Mouse (Mus musculus) left cerebral cortex, postnatal 10 days (tissue): ENCODE results near the gene Lypd1. TPM values are rescaled to one million over a fixed set of nuclear protein-coding genes. Genes with fewer than 3 reads are reported as not detected.

Experiments
- DNase-seq, 2 experiments: peaks; one replicate each; pipeline ENCODE4 v3.0.0; 2021 to 2022; ENCODE audit warnings: low spot score in 2 of 2, mixed read lengths in 1 of 2; ENCODE audit errors: extremely low spot score in 1 of 2
- intact Hi-C: fragments of 180-260 bp; cut with DNase I; formaldehyde crosslinking; loops from one replicate; pipeline ENCODE4 v1.15.1; 2025
- total RNA-seq, 2 experiments: library from RNA; stranded (reverse); gene quantifications; 2 replicates each; pipeline ENCODE4 v1.2.3; 2021

The Lypd1 gene
- total RNA-seq: 100 to 1,000 TPM; 141 to 168 TPM

DNA sequence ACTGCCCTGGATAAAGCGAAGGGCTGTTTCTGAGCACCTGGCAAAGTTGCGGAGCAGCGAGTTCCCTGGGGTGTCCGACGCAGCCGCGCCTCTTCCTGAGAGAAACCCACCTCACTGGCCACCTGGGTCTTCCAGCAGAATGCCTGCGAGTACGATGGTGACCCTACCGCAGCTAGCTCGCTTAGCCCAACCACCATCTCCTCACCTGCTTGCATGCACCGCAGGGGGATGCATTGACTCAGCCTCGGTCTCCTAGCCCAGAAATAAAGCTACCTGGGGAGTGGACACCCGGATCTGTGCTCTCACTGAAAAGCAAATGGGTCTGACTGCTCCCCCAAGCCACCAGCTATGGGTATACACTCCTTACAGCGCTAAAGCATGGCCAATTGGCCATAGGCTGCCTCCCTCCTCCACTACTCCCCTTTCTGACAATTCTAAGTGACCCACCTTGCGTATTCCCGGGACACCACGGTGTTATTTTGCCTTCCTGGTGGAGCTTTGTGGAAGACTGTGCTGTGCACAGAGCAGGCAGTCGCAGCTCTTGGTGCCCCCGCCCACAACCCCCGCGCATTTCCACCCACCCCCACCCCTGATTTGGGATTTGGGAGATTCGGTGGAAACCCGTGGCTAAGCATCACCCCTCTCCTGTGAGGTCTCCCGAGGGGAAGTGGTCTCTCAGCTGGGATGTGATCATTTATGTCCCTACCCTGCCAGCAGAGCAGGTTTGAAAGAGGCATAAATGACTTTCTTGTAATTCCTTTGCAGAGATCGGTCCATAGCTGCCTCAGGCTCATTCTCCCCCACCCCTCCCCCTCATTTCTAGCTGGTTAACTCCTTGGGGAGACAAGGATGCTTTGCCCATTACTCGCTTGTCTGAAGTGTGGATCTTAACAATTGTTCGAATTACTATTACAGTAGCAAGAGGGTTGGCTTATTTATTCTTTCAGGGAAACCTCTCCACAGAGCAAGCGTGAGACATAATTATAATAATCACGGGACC, at the start of gene Lypd1:
Gene Lypd1 (minus strand): TSS at position 501 of the 1,000 bp plus-strand sequence.
- DNase-seq: peak; percentile 5 to 25
- intact Hi-C loops: loop anchor here (5.0 kb wide), 1 partner anchor 519 kb away; no protein-coding TSS in a partner anchor

DNA sequence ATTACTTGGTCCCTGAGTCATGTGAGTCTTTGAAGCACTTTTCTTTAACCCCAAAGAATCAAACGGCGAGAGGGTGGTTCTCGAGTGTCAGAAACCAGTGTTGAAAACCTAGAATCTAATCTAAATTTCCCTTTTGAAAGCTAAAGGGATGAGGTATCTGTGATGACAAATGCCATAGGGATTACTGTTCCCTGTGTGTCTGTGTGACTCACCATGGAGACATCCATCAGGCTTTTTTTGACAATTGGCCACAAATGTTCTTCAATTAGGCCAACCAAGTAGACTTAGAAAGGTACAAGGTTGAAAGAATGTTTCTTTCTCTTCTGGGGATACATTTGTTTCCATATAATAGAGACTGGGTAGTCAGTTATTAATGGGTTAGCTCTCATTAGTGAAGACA, 38.1 kb upstream of the Lypd1 start:
- no peak for DNase-seq

DNA sequence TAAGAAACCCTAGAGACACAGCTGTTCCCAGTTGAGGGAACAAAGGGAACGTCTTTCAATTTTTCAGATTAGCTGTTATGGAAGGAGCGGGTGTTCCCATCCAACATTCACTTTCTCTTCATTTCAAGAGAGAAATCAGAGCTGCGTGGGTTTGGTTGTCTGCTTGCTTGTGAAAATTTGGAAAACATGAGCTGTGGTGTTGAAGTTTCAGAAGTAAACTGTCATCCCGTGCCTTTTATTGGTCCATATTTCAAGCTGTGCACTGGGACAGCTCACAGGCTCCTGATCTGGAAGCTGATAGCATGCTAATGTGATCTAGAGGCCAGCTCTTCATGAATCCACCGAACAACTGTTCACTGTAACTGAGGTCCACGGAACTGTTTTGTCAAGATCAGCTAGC, 36.2 kb upstream of the Lypd1 start:
- peak in 1 of 2 experiments; percentile 4 for DNase-seq
- intact Hi-C loops: no loop called here

More for the DNA sequence above, 38.1 kb upstream of the Lypd1 start:
- intact Hi-C loops: no loop called here

DNA sequence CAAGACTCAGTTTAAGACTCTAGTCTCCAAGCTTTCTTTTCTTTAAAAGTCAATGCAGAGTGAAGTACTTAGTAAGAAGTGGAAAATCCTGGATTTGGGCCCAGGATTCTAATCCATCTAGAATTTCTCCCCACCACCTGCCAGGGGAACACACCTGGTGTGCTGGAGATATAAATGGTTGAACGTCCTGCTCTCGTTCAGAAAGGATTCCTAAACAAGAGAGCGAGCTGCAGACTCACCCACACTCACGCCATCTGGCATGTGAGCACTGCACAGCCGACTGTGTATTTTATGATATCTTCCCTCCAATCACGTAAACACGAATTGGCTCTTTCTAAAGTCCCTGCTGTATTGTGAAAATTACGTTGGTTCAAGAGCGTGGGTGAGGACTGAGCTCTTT, 32.2 kb upstream of the Lypd1 start:
- peak; percentile 30 to 31 for DNase-seq
- intact Hi-C loops: no loop called here

DNA sequence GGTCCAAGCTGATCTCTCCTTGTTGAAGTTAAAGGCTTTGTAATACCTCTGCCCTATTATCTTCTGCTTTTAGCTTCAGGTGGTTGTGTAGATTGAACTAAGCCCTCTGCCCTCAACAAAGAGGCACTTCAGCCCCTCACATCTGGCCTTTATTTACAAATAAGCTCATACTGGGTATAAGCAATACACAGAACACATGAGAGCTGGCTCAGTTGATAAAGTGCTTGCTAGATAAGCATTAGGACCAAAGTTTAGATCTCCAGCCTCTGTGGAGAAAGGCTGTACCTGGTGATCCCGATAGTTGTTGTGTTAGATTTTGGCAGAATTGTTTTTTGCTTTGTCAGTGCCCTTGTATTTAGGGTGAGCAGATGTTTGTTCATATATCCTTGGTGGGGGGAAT, 30.4 kb upstream of the Lypd1 start:
- no peak for DNase-seq
- intact Hi-C loops: no loop called here

DNA sequence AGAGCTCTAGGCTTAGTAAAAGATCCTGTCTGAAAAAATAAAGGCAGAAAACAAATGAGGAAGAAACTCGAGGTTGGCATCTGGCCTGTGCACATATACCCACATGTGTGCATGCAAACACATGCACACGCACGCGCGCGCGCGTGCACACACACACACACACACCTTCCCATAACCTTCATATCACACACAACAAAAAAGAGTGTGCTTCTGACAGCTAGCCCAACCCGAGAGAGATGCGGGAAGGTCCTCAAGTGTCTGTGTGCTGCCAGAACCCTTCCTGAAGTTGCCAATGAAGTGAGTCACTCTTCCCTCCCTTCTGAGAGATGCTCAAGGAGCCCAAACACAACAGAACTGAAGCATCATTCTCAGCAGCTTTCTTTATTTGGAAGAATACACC, 12.6 kb upstream of the Lypd1 start:
- DNase-seq: no peak

DNA sequence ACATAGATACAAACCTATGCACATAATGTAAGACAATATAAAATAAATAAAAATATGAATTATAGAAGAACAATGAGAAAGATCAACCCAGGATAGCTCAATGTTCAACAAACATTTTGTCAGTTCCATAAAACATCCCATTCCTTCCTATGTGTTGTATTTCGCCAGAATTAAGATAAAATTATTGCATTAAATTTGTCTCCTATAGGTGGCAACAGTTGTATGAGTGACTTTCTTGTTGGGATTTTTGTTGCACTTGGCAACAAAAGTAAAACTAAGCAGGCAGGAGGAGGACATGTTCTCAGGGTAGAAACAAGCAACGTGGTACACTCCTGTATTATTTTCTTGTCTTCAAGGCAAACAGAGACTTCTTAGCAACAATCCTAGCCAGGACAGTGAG, 10.2 kb upstream of the Lypd1 start:
- no peak for DNase-seq
- intact Hi-C loops: no loop called here

More for the DNA sequence above, 12.6 kb upstream of the Lypd1 start:
- intact Hi-C loops: no loop called here

DNA sequence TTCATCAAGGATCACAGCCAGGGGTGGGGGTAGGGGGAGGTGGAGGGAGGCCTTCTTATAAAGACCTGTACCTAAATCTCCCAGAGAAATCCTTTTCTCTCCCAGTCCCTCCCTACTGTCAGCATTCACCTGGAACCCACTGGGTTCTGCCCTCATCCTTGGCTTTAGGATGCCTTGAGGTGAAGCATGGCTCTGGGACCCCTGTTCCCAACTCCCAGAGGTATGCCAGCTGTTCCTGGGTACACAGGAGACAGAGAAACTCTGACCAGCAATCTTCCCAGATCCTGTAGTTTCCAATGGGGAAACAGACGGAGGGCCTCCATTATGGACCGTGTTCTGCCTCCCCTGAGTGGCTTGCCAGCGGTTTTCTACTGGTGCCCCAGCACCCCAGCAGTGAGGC, 7.8 kb upstream of the Lypd1 start:
- intact Hi-C loops: no loop called here
- no peak for DNase-seq

DNA sequence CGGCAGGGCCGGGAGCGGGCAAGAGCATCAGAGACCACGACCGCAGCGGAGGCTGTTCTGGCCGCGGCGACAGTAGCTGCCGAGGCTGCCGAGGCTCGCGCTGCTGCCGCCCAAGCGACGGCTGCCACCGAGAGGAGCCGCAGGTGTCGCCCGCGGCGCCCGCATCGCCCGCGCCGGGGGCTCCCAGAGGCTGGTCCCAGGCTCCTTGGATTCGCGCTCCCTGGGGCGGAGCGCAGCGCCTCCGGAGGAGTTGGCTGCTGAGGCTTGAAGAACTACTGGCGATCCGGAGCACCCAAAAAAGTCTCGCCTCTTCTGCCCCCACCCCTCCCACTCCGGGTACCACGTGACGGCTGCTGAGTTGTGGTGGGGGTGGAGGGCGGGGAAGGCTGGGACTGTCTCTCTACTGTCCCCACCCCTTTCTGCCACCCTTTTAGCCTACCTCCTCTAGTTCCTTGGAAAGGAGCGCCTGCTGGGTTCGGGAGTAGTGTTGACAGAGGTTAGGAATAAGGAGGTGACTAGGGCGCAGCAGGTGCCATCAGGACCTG, 928 bp downstream of the Lypd1 start:
- peak; percentile 23 to 60 for DNase-seq
- intact Hi-C loops: loop anchor here (5.0 kb wide), 1 partner anchor 520 kb away; no protein-coding TSS in a partner anchor

DNA sequence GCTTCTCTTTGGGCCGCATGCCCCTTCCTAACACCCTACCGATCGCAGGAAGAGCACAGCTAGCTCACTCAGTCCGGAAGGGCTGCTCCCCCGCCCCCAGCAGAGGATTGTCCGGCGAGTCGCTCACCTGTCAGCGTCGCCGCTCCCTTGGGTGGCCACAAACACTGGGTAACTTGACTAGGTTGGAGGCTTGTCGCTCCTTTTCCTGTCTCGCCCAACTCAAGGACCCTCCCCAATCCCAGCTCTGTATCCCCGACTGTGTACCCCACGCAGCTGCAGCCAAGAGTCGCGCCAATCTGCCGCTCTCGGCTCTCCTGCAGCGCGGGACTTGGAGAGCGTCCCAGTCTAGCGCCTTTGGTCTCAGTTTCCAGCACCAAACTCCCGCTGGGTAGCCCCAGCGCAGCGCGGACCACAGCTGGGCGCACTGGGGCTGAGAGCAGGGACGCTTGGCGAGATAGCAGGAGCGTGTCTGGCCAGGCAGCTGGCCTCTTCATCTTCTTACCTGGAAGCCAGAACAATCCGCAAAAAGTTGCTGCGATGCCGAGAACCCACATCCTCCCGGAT, 1.5 kb downstream of the Lypd1 start:
- intact Hi-C loops: loop anchor here (5.0 kb wide), 1 partner anchor 521 kb away; no protein-coding TSS in a partner anchor
- peak; percentile 48 to 66 for DNase-seq

DNA sequence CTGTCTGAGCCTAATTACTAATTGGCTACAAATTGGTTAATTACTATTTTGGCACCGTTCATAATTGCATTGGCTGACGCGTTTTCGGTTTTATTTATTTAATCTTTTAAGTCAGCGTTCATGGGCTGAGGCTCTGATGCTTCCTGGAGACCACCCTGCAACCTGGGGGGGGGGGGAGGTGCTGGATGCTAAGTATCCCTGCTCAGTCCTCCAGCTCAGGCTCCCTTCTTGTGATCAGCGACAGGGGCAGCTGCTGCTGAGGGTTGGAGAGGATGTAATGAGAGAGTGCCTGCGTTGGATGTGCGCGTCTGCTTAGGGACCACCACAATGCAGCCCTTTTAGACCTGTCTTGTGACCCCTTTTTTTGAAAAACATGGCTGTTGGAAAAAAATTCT, 2.0 kb downstream of the Lypd1 start:
- intact Hi-C loops: loop anchor here (5.0 kb wide), 1 partner anchor 521 kb away; no protein-coding TSS in a partner anchor
- DNase-seq: no peak

DNA sequence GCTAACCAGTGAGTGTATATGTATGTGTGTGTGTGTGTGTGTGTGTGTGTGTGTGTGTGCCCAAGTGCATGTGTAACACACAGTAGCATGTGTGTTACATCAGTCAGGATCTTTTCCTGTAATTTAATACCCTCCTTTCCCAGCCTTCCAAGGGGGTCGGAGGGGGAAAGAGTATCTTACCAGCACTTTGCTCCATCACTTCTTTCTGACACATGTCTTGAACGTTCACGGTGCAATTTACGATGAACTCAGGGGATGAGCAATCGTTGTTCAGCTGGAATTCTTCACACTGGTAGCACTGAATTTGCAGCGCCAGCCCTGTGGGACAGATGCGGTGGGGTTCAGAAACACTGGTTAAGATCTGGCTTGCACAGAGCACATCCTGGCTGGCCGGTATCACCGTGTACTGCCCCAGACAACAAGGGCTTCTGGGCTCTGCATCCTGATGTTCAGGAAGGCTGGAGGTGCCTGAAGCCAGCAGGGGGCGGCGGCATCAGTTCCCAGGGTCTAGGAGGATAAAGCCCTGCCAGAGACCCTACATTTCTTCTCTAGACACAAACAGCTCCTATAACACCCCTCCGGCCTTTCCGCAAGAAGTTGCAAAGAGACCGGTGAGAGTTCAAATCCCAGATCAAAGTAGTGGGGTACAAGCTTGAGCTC, 2.6 kb downstream of the Lypd1 start:
- intact Hi-C loops: loop anchor here (5.0 kb wide), 1 partner anchor 522 kb away; no protein-coding TSS in a partner anchor
- DNase-seq: peak; percentile 26 to 54

DNA sequence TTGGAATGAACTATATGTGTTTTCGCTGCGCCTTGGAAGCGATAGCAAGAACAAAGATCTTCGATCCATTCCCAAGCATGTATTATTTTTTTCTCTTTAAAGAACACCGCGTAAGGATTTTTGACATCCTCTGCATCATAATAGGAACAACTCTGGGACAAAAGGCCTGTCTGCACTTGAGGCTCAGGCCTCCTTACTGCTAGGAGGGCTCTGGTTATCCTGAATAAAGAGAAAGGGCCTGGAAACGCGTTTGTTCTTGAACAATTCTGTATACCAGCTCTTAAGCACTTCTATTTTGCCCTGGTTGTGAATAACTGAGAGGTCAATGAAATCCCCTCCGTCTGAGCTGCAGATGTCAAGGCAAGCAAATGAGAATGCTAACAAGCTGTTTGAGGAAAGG, 19.7 kb downstream of the Lypd1 start:
- DNase-seq: no peak
- intact Hi-C loops: no loop called here

DNA sequence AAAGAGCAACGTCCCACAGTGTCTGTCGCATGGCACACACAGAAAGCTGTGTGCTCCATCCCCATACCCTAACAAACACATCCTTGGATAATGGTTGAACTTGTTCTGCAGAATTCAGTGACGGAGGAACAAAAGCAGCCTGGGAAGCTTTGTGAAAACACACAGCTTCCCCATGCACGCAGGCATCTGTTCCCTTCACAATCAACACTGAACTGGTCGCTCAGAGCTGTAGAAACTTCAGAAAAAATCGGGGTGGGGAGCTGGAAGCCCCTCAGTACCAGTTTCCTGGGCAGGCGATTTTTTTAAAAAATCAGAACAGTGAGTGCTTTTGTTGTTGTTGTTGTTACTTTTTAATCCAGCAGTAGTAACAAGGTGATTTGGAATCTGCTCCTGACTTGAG, 42.8 kb downstream of the Lypd1 start:
- DNase-seq: no peak
- intact Hi-C loops: no loop called here

DNA sequence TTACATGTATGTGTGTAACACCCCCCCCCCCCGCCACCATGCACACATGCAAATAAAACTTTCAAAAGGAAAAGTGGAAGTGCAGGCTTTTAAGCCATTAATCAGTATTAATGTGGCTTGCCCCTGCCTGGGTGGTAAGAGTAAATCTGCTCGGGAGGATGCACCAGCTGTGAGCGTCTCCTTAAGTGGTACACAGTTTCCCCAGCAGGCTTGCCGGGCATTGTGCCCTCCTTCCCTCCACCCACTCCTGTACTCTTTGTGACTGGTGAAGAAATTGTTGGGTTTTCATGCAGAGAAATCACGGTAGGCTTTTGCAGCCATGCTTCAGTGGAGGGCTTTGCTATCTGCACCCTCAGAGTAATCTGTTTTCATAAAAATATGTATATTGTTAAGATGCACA, 54.3 kb downstream of the Lypd1 start:
- DNase-seq: no peak
- intact Hi-C loops: no loop called here

DNA sequence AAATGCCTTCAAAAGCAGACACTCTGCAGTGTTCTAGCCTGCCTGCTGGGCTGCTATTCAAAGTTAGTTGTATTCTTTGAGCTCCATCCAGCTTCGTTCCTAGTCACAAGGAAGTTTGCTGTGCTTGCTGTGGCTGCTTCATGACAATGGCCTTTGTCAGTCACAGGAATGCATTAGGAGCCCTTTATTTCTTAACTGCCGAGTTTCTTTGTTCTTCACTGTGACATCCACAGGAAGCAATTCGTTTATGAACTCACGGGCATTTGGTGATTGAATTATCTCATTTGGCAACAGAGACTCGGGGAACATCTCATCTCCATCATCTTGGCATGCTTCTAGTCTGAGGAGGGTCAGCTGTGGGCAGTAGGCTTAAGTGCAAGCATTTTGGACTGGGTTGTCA, 58.3 kb downstream of the Lypd1 start:
- intact Hi-C loops: no loop called here
- no peak for DNase-seq

DNA sequence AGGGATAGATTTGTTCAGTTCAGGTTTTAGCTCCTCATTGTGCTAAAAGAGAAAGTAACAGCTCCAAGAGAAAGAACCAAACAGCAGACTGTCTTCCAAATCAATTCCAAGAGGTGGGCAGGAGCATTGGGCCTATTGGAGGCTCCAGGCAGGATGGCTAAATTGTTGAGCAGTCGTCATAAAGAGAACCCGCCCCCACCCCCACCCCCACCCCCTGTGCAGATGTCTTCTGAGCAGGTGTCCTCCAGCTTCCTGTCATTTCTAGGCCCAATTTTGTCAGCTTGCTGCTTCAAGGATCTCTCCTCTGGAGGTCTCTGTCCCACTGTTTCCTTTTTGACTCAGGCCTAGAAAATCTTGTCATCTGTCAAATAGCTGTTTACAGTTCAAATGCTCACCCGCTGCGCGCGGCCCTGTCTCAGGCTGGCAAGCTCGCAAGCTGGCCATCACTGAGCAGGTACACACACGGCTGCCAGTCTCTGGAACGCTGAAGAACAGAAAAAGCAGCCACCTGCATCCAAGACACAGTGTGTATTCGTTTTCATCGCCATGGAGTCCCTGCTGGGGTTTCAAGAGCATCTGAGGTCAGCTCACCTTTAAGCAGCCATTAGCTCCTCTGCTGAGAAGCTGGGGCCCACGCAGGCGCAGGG, 73.0 kb downstream of the Lypd1 start:
- DNase-seq: no peak
- intact Hi-C loops: no loop called here

DNA sequence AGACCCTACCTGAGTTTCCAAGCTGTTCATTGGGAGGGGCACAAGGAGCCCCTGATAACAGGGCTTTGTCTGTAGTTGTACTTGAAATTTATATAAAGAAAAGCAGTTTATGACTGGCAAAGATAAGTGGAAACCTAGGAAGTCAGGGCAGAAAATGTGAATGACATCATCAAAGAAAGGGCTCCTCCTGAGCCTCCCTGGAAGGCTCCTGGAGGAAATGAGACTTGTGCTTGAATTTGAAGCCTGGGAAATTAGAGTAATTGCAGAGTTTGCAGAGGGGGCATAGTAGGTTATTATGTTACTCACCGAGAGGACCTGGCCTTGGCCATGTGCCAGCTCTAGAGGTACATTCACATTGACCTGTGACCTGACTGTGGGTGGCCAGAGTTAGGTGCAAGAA, 75.4 kb downstream of the Lypd1 start:
- DNase-seq: peak in 1 of 2 experiments; percentile 27
- intact Hi-C loops: no loop called here

DNA sequence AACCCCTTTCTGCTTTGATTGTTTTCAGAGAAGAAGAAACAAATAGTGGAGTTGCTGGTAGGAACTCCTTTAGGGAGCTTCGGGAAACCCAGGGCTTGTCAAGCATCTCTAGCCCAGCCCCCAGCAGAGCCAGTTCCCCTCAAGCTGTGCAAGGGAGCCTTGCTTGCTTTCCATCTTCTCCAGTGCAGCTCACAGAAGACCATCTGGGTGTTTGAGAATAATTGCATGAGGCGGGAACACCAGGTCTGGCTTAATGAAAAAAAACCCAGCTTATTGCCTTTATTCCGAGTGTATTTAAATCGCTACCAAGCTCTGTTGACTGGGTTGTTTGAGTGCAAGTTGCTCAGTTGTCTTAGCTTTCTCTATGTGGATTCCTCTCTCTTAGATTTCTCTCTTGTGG, 89.3 kb downstream of the Lypd1 start:
- intact Hi-C loops: no loop called here
- no peak for DNase-seq
